Mouse (Mus musculus) frontal cortex, postnatal 10 days (tissue): ENCODE results near the gene Tle3.

Source experiments
- DNase-seq, 2 experiments: peaks; one replicate each; pipeline ENCODE4 v3.0.0; 2022; ENCODE audit warnings: low spot score in 2 of 2, mixed read lengths in 1 of 2

Gene Tle3

DNA sequence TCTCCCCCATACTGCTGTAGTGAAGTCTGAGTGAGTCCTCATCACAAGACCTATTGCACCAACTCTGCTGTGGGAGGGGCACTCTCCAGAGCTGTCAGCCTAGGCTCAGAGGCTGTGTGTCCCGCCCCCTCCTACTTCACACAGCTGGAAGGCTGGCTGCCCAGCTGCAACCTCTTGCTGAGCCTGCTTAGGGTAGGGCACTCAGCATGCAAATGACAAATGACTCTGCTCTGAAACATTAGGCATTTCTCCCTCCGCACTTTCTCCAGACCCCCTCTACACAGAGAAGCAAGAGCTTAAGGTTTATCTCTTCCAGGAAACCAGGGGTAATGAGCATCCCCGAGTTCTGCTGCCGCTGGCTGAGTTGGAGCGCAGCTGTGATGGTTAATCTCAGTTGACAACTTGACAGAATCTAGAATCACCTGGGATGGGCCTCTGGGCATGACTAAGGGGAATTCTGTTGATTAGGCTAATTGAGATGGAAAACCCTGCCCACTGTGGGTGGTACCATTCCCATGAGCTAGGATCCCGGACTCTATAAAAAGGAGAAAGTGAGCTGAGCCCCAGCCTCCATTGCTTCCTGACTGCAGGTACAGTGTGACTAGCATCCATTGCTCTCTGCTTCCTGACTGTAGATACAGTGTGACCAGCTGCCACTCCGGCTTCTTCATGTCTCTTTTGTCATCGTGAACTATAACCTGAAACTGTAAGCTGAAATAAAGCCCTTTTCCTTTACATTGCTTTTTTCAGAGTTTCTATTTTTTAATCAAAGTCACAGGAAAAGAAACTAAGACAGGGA, 63.2 kb downstream of the Tle3 start:
- DNase-seq: no peak

DNA sequence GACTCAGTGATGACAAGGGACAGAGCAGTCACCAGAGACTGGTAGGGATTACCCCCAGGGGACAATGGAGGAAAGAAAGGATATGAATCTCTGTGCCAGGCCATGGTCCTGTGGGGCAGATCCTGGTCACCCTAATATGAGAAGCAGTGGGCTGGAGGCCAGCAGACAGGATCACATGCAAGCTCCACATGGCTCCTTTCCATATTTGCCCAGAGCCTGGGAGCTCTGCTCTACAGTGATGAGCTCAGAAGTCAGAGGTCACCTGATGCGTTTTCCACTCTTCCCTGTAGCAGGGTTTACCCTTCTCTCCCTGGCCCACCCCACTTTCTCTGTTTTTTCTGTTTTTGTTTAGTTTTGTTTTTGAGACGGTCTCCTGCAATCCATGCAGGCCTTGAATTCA, 63.9 kb downstream of the Tle3 start:
- no peak for DNase-seq

DNA sequence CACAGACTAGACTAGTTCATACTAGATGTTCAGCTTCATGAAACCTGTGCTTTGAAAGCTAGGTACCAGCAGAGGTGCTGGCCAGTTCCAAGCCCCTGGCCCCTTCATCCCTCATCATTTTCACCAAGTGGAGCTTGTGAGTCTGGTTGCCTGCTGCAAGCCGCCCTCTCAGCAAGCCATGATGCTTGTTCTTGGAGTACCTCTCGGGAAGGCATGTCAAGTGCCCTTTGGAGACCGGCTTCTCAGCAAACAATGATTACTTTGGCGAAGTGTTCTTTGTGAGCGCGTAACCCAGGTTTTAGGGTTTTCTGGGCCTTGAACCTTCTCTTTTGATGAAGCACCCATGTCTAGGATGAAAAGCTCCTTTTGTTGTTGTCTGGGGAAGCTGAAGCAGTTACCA, 64.6 kb downstream of the Tle3 start:
- DNase-seq: no peak

DNA sequence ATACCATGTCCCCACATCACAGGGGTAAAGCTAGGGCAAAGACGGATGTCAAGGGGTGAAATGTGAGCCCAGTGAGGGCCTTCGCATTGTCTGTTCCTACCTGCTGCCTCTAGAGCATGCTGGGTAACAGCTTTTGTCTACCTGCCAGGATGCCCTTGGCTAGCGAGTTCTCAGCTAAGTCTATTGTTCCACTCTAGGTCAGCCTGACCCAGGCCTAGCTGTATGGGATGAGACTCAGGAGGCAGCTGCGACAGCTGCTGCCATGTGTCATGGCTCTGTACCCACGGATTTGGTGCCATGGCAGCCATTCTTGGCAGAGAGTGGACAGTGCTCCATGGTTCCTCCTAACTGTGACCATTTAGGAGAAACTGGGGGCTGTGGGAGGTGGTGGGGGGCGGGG, 66.9 kb downstream of the Tle3 start:
- no peak for DNase-seq

DNA sequence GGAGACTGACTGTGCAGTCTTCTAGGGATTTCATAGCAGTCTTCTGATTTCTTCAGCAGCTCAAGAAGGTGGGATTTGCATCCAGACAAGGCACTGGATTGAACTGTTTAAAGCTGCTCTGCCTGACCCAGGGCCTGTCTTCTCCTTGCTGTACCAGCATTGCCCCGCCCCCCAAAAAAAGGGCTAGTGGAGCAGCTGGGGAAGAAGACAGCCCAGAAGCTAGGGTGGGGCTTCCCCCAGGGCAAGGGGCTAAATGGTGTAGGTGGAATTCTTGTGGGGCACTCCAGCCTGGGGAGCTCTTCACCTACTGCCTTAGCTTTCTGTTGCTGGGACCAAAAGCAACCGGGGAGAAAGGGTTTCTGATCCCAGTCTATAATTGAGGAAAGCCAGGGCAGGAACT, 67.8 kb downstream of the Tle3 start:
- no peak for DNase-seq

DNA sequence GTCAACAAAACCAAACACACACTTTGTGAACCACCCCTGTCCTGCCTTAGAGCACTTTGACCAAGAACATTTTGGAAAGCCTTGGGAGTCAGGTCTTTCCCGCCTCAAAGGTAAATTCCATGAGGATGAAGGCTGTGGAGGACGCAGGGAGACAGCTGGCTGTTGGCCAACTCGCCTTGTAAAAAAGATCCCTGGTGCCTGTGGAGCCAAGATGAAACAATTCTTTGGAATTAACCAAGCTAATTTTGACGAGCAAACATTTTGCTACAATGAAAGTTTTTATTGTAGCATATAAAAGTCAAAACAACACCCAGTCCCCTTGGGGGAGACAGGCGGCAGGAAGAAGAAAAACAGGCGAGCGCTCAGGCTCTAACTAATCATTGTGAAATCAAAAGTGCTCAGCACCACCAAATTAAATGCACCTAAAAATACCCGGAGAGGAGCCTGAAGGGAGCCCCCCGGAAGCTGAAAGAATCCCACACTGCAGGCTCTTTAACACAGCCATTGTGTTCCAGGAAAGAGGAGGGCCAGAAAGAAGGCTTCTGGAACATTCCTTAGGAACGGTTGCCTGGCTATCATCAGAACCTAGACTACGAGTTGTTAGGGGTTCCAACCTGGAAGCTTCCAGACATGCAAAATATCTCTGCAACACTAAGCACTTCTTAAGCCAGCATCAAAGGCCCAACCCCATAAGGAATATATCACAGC, 69.2 kb downstream of the Tle3 start:
- peak in 1 of 2 experiments; percentile 42 for DNase-seq

DNA sequence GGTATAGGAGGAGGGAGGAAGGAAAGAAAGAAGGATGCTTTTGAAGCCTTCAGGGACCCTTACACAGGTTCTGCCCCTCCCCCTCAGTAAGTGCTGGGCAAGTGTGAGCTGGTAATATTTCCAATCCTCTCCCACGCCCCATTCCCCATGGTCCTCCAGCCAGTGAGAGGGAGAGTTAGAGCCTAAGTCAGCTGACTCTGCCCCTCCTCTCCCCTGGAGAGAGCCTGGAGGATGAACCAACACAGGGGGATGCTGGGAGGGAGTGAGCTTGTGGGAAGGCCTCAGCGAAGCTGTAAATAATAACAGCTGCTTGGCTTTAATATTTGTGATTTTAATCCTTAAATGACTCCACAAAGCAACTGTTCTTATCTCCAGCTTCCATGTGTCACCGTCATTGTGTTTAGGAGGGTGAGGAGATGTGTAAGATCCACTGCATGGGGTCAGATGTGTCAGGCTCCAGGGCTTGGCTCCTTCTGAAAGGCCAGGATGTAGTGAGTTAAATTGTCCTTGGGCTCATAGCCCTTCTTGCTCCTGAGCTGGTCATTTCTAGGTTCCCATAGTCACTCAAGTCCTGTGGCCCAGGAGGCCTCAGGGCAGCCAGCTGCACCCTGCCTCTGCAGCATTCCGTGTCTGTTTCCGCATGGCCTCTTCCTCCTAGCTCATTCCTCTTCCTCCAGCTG, 70.9 kb downstream of the Tle3 start:
- DNase-seq: no peak

DNA sequence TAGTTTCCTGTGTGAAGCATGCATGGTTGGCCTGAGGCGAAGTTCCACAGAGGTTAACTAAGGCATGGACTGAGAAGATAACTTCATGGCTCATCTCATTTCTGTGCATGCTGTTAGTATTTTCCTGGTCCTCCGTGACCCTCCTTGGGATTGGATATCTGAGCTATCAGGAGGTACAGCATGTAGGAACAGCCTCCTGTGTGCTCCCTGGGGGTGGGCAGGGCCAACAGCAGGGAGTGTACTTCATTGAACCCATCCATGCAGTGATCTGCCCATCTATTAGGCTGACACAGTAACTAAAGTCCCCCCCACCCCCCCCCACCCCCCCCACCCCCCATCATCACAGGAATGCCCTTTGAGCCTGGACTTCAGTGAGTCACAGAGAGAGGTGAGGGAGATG, 73.0 kb downstream of the Tle3 start:
- DNase-seq: no peak

DNA sequence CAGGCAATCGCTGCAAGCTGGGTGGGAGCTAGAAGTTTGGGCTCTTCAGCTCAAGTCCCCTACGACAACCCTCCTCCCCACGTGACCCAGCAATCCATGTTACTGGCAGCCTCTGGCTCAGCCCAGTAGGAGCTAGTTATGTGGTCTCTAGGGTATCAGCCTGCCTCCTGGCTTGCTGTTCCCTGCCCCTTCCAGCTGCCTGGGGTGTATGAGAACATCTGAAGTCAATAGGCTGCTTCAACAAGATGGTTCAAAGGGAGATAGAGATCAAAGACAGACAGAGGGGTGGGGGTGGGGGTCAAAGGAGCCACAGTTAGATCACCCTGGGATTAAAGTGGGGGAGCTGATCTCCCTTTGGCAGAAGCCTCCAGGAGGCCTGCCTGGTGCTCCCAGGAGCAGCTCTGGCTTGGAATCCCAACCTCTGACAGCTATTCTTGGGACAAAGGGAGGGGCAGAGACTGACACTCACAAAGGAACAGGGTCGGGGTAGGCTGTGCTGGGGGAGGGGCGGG, 73.6 kb downstream of the Tle3 start:
- DNase-seq: no peak

DNA sequence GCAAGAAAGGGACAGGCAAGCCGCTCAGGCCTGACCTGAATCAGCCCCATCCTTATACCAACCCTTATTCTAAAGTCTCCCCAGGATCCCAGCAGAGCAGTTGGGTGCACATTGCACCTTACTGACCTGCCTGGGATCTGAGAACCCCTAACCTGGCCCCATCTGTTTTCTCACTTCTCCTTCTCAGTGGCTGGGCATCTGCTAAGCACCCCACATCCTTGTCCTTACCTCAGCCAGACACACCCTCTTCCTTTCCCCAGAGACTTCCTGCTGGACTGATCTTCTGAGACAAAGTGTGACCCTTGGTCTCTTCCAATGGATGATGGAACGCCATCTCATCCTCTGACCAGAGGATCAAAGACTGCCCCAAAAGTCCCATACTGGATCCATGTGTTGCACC, 74.8 kb downstream of the Tle3 start:
- no peak for DNase-seq

DNA sequence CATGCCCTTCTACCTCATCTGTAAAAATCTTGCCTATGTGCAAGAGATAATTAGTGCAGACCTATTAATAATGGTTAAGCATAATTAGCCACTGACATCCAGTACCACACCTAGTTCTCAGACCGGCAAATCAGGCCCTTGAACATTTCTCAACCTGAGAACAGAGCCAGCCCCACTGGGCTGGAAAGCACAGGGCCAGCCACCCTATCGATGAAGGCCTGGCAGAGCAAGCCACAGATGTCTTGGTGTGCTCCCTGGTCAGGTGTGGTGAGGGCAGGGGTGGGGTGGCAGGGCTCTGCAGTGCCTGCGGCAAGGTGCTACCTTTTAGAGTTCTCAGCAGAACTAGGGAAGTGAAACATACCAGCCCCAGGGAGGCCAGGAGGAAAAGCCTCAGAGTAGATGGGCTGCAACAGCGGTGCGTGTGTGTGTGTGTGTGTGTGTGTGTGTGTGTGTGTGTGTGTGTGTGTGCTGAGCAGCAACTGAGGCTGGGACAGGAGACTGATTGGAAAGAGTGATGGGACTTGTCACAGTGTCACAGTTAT, 77.3 kb downstream of the Tle3 start:
- no peak for DNase-seq

DNA sequence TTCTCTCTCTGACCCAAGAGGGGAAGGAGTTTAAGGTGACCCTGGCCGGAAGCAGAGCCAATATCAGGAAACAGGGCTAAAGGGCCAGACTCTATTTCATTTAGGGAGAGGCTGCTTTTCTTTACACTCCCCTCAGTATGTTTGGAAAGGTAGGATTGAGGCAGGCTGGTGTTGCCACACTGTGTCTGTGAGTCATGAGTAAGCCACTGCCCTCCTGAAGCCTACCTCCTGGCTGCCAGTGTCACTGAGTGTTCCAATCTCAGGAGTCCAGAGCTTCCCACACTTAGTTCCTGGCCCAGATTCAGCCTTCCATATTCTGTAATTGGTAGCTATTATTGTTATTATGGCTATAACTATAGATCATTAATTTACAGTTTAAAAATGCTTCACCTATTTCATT, 79.9 kb downstream of the Tle3 start:
- no peak for DNase-seq

DNA sequence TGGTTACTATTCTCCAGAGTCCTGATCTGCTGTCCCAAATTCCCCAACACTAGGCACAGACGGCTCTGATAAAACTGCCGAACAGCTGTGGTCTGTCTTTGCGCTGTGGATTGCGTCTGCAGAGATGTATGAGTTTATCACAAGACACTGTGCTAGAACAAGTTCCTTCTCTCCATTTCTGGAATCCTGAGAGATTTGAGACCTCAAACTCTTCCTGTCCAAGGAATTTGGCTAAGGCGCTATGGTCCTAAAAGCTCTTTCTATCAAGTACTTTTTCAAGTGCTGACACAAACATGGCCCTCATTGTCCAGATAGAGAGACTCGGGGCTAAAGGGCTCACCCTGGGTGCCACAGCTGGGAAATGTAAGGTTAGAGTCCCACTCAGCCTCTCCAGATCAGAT, 83.7 kb downstream of the Tle3 start:
- DNase-seq: no peak

DNA sequence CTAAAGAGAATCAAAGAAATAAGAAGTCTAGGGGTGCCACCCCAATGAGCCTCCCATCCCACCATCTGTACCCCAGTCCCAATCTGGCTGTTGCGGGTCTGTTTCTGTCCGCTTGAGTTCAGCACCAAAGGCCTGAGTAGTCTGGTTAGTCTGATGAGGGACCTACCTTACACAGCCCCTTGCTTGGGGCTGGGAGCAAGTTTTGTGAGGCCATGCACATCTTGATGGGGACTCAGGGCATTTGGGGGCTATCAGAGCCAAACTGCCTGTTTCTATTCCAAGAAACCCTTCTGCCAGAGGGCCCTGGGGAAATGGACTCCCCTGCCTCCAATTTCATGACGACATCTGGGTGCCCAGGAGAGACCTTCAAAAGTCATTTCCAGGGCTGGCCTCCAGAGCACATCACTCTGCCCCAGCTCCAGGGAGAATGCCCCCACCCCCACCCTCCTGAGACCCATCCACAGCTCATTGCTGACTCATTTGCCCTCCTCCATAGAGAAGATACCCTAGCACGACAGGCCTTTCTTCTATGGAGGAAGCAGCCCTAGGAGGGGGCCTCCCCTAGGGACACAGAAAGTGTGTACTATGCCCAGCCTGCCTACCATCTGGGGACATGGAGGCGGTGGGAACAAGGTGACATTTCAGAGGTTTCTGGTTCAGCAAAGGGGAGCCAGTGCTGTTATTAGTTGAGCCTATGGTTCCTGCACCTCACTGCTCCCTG, 84.4 kb downstream of the Tle3 start:
- DNase-seq: no peak

DNA sequence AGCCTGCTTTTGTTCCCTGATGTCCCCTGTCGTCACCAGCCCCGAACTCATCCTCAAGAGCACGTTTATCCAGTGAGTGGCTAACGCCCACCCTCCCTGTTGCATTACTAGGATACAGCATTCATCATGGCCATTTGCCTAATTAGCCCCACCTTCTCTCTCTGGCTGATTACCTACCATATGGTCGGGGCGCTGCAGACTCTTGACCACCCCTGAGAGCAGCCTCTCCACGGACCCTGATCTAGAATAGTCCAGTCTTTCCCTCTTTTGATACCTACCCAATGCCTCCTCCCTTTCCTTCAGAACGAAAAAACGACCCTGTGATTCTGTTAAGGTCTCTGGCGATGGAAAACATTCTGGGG, 85.0 kb downstream of the Tle3 start:
- DNase-seq: no peak

DNA sequence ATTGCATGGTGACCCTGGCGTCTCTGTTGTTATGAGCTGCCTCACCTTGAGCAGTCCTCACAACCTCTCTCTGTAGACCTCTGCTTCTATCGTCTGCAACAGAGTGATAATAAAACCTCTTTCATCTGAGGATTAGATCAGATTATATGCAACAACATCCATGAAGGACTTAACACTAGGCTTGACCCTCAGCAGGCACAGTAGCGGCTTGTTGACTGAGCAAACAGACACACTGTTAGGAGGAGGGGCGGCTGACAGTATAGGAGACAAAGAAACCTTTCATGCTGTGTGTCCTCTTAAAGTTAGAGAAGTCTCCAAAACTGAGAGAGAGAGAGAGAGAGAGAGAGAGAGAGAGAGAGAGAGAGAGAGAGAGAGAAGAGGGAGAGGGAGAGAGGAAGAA, 89.7 kb downstream of the Tle3 start:
- no peak for DNase-seq

DNA sequence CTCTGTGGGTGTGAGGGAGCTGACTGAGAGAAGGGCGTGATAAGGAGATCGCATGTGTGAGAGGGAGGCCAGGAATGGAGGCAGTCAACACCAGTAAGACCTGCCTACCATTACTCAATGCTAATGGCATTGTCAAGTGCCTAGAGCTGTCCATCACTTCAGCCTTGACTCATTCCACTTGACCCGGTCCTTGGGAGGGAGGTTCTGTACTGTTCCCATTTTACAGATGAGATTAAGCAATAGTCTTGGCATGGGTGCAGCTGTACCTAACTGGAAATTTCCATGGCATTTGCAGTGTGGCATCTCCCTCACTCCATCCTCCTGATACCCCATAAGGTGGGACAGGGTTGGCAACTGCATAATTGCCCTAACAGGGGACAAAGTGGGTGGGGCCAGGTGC, 95.3 kb downstream of the Tle3 start:
- DNase-seq: no peak
